Mouse (Mus musculus): Measurements from ENCODE around the gene Batf2. TPM values are rescaled to one million over a fixed set of nuclear protein-coding genes. Genes with fewer than 3 reads are reported as not detected.

Batf2 gene
- total and polyA plus RNA-seq, 3 experiments, result not detected

GRCm38 (mm10) chr19:6163872-6164547 lies 23.2 kb downstream of the Batf2 start:
- no peak overlapping the region for H3K9ac ChIP-seq (ENCODE audit: insufficient read depth, low read depth)
- no peaks in the 10 kb centered on the region for H3K36me3 ChIP-seq (replicated peaks in 1 of 2; ENCODE audit: control insufficient read depth in 1 of 2, insufficient read depth in 1 of 2, low read length in 1 of 2)
- DNase-seq (ENCODE audit: extremely low read depth), result no peak
- peak overlapping the region; percentile 27; the same call in 1 of the 2 replicates for H3K4me2 ChIP-seq (ENCODE audit: insufficient read depth, low read depth, poor library complexity, severe bottlenecking)
- peak; percentile 55 for TF ChIP-seq BHLHE40 (IDR thresholded peaks at IDR 0.05; ENCODE audit: low read depth, low read length)
- no peak for TF ChIP-seq MEF2A (IDR thresholded peaks at IDR 0.05; ENCODE audit: borderline replicate concordance, low read depth, low read length)
- TF ChIP-seq MYC (IDR thresholded peaks at IDR 0.05; ENCODE audit: low read depth, low read length), result no peak
- no peak for TF ChIP-seq TBP (conservative IDR thresholded peaks at IDR 0.05; ENCODE audit: low read depth, low read length)
- peak overlapping the region in 1 of 3 experiments; percentile 4 for H3K4me3 ChIP-seq (replicated peaks in 1 of 3; ENCODE audit: low read depth in 2 of 3, low read length in 2 of 3, poor library complexity in 1 of 3)
- H3K27ac ChIP-seq (ENCODE audit: insufficient read depth, low read depth), result no peak overlapping the region
- H3K9me3 ChIP-seq (replicated peaks; ENCODE audit: low read length), result peaks cover 4% of the 10 kb centered on the region
- peaks cover 33% of the 10 kb centered on the region for H3K27me3 ChIP-seq (replicated peaks)
- dilution Hi-C loops (cut with MboI; ENCODE audit: extremely low pct_ligation_motif_present, extremely low pct_unique_long_range_greater_than_20kb, low sequenced_read_pairs), result no loop called here
- in situ Hi-C loops (cut with MboI; ENCODE audit: low pct_ligation_motif_present, low pct_unique_long_range_greater_than_20kb, low sequenced_read_pairs), result loop anchor here (25.0 kb wide), 1 partner anchor 148 kb away; the partner anchor contains the start of gene Cdc42bpg
- H3K4me1 ChIP-seq (ENCODE audit: control insufficient read depth in 1 of 2, insufficient read depth in 2 of 2), result peaks cover 0 to 7% of the 10 kb centered on the region in 2 experiments; a peak in 2 of 4 replicates
- H3K79me2 ChIP-seq (replicated peaks; ENCODE audit: control insufficient read depth, extremely low read depth, insufficient read depth, poor library complexity, severe bottlenecking), result no peaks in the 10 kb centered on the region

GRCm38 (mm10) chr19:6166750-6167149 lies 26.0 kb downstream of the Batf2 start:
- Histone ChIP-seq H3K9me3 (replicated peaks; ENCODE audit: low read length) (peaks cover 4% of the 10 kb centered on the region), H3K27me3 (replicated peaks) (peaks cover 31% of the 10 kb centered on the region), H3K79me2 (replicated peaks; ENCODE audit: control insufficient read depth, extremely low read depth, insufficient read depth, poor library complexity, severe bottlenecking) (no peaks in the 10 kb centered on the region), H3K4me1 (ENCODE audit: control insufficient read depth in 1 of 2, insufficient read depth in 2 of 2) (peaks cover 0 to 7% of the 10 kb centered on the region in 2 experiments; a peak in 2 of 4 replicates), H3K36me3 (replicated peaks in 1 of 2; ENCODE audit: control insufficient read depth in 1 of 2, insufficient read depth in 1 of 2, low read length in 1 of 2) (no peaks in the 10 kb centered on the region), H3K4me3 (replicated peaks in 1 of 3; ENCODE audit: low read depth in 2 of 3, low read length in 2 of 3, poor library complexity in 1 of 3) (no peak overlapping the region), H3K9ac (ENCODE audit: insufficient read depth, low read depth) (no peak overlapping the region), H3K4me2 (ENCODE audit: insufficient read depth, low read depth, poor library complexity, severe bottlenecking) (no peak overlapping the region), H3K27ac (ENCODE audit: insufficient read depth, low read depth) (no peak overlapping the region)
- in situ Hi-C loops (cut with MboI; ENCODE audit: low pct_ligation_motif_present, low pct_unique_long_range_greater_than_20kb, low sequenced_read_pairs) (loop anchor here (25.0 kb wide), 1 partner anchor 146 kb away; the partner anchor contains the start of gene Cdc42bpg), dilution Hi-C loops (cut with MboI; ENCODE audit: extremely low pct_ligation_motif_present, extremely low pct_unique_long_range_greater_than_20kb, low sequenced_read_pairs) (no loop called here)
- TF ChIP-seq ZKSCAN1 (IDR thresholded peaks at IDR 0.05; ENCODE audit: borderline replicate concordance, low read depth, low read length), result no peak
- TF ChIP-seq JUND (conservative IDR thresholded peaks at IDR 0.05; ENCODE audit: low read depth, low read length), result no peak
- no peak for TF ChIP-seq KAT2A (IDR thresholded peaks at IDR 0.05; ENCODE audit: insufficient replicate concordance, low read length)
- TF ChIP-seq UBTF (IDR thresholded peaks at IDR 0.05; ENCODE audit: low read depth, low read length), result no peak
- no peak for TF ChIP-seq MAZ (IDR thresholded peaks at IDR 0.05; ENCODE audit: low read depth, low read length)
- TF ChIP-seq RAD21 (IDR thresholded peaks at IDR 0.05; ENCODE audit: low read depth, low read length), result peak; percentile 11
- TF ChIP-seq MXI1 (IDR thresholded peaks at IDR 0.05; ENCODE audit: low read depth, low read length), result no peak
- peak in 1 of 2 experiments; percentile 39; a peak in 1 of 4 replicates for TF ChIP-seq CTCF (conservative IDR thresholded peaks at IDR 0.05 in 1 of 2, IDR thresholded peaks at IDR 0.05 in 1 of 2; ENCODE audit: low read depth in 2 of 2, low read length in 2 of 2)
- TF ChIP-seq ZC3H11A (IDR thresholded peaks at IDR 0.05; ENCODE audit: low read depth, low read length), result no peak
- TF ChIP-seq TBP (conservative IDR thresholded peaks at IDR 0.05; ENCODE audit: low read depth, low read length), result no peak
- no peak for TF ChIP-seq ZNF384 (IDR thresholded peaks at IDR 0.05; ENCODE audit: low read depth, low read length)
- no peak for TF ChIP-seq USF2 (conservative IDR thresholded peaks at IDR 0.05; ENCODE audit: low read depth, low read length)
- no peak for TF ChIP-seq RCOR1 (conservative IDR thresholded peaks at IDR 0.05; ENCODE audit: low read depth, low read length)
- no peak for TF ChIP-seq ETS1 (conservative IDR thresholded peaks at IDR 0.05; ENCODE audit: low read depth, low read length)
- no peak for TF ChIP-seq NELFE (IDR thresholded peaks at IDR 0.05; ENCODE audit: low read depth, low read length)
- TF ChIP-seq HCFC1 (IDR thresholded peaks at IDR 0.05; ENCODE audit: low read depth, low read length), result no peak
- no peak for TF ChIP-seq POLR2A (IDR thresholded peaks at IDR 0.05; ENCODE audit: low read depth, low read length)
- no peak for TF ChIP-seq CHD1 (IDR thresholded peaks at IDR 0.05; ENCODE audit: low read depth, low read length)
- no peak for DNase-seq (ENCODE audit: extremely low read depth)
